ENCODE assay signal across 15 mouse cellular contexts in genomic region chr7:71121453-71121852, GRCm38 (mm10).
"Had no signal": no experiment of that assay in that cellular context is flagged by ENCODE, and none has a peak within 500 bp of the region (broad histone marks: within the 10 kb centered on the region; RNA-seq: fewer than 3 reads in every experiment).

No protein-coding gene starts in this region.

- H3K27me3 ChIP-seq: limb, embryonic 12.5 days; liver, embryonic 13.5 days; lung, embryonic 15.5 days; midbrain, embryonic 15.5 days had no signal

- H3K36me3 ChIP-seq: limb, embryonic 12.5 days; liver, embryonic 13.5 days; lung, embryonic 15.5 days; midbrain, embryonic 15.5 days had no signal

- H3K9ac ChIP-seq: limb, embryonic 12.5 days; liver, embryonic 13.5 days; liver, postnatal 0 days; lung, embryonic 15.5 days; midbrain, embryonic 15.5 days had no signal

- H3K9me3 ChIP-seq: limb, embryonic 12.5 days; liver, embryonic 13.5 days; lung, embryonic 15.5 days; midbrain, embryonic 15.5 days had no signal

- H3K4me2 ChIP-seq: limb, embryonic 12.5 days; liver, embryonic 13.5 days; lung, embryonic 15.5 days; midbrain, embryonic 11.5 days; midbrain, embryonic 15.5 days had no signal

- DNase-seq: kidney, adult 18-20 months; kidney, postnatal 10 days; liver; liver, embryonic 13.5 days; liver, postnatal 0 days; lung, postnatal 14 days; right cerebral cortex, adult 18-20 months; right cerebral cortex, postnatal 25 days; thymus, postnatal 36 days had no signal

- H3K4me1 ChIP-seq: limb, embryonic 12.5 days; lung, embryonic 15.5 days; midbrain, embryonic 15.5 days had no signal

- ATAC-seq: liver, postnatal 0 days; midbrain, embryonic 15.5 days had no signal

- H3K27ac ChIP-seq: limb, embryonic 12.5 days; liver, embryonic 13.5 days; lung, embryonic 15.5 days; macrophage; midbrain, embryonic 15.5 days had no signal

- H3K4me3 ChIP-seq: limb, embryonic 12.5 days; liver, embryonic 13.5 days; lung, embryonic 15.5 days; megakaryocyte, embryonic 14.5 days; midbrain, embryonic 15.5 days had no signal
